ENCODE assay signal across 13 mouse cellular contexts in genomic region chr7:100043605-100044031, GRCm38 (mm10). TPM values are rescaled to one million over a fixed set of nuclear protein-coding genes. Genes with fewer than 3 reads are reported as not detected.
DNase-seq lines count a peak whose midpoint lies in the region; ATAC-seq and TF ChIP-seq lines count a peak whose summit lies in the region.
"Had no signal": no experiment of that assay in that cellular context is flagged by ENCODE, and none has a peak within 500 bp of the region (broad histone marks: within the 10 kb centered on the region; RNA-seq: fewer than 3 reads in every experiment).

No protein-coding gene starts in this region.

- 42% methylated on average over 4 of the region's 4 CpGs for WGBS in hindbrain, postnatal 0 days
- WGBS in hindbrain, embryonic 12.5 days, result 51% methylated on average over 4 of the region's 4 CpGs
- 26% methylated on average over 4 of the region's 4 CpGs for WGBS in stomach, embryonic 15.5 days
- WGBS in stomach, postnatal 0 days, result 21% methylated on average over 4 of the region's 4 CpGs
- 59% methylated on average over 4 of the region's 4 CpGs for WGBS in midbrain, embryonic 11.5 days
- 54% methylated on average over 4 of the region's 4 CpGs for WGBS in midbrain, embryonic 15.5 days

- ATAC-seq in hindbrain, postnatal 0 days, result peak; percentile 43; the same call in 1 of the 2 replicates
- ATAC-seq in hindbrain, embryonic 12.5 days (ENCODE audit: low FRiP score), result no peak
- peak; percentile 8; the same call in 1 of the 2 replicates for ATAC-seq in stomach, embryonic 15.5 days (ENCODE audit: insufficient read depth, low FRiP score, low read depth)
- no peak for ATAC-seq in stomach, postnatal 0 days (ENCODE audit: low FRiP score, low TSS enrichment)
- no peak for ATAC-seq in midbrain, embryonic 11.5 days (ENCODE audit: low FRiP score)
- ATAC-seq in midbrain, embryonic 15.5 days (replicated peaks), result no peak

- no peaks in the 10 kb centered on the region for H3K27me3 ChIP-seq in hindbrain, postnatal 0 days (ENCODE audit: insufficient read depth, low read length)
- H3K27me3 ChIP-seq in hindbrain, embryonic 12.5 days, result no peaks in the 10 kb centered on the region
- H3K27me3 ChIP-seq in stomach, embryonic 15.5 days (replicated peaks), result no peaks in the 10 kb centered on the region
- no peaks in the 10 kb centered on the region for H3K27me3 ChIP-seq in stomach, postnatal 0 days (ENCODE audit: control insufficient read depth, insufficient read depth, low read length)
- no peaks in the 10 kb centered on the region for H3K27me3 ChIP-seq in midbrain, embryonic 11.5 days (ENCODE audit: control insufficient read depth, insufficient read depth, low read length)
- H3K27me3 ChIP-seq in midbrain, embryonic 15.5 days (replicated peaks), result no peaks in the 10 kb centered on the region

- no peak for TF ChIP-seq CTCF in hindbrain, postnatal 0 days (IDR thresholded peaks at IDR 0.05; ENCODE audit: low read depth)
- TF ChIP-seq CTCF in stomach, postnatal 0 days (IDR thresholded peaks at IDR 0.05; ENCODE audit: low read depth), result no peak

- no peak overlapping the region for H3K9ac ChIP-seq in hindbrain, postnatal 0 days (replicated peaks; ENCODE audit: low read length)
- no peak overlapping the region for H3K9ac ChIP-seq in hindbrain, embryonic 12.5 days
- no peak overlapping the region for H3K9ac ChIP-seq in stomach, embryonic 15.5 days
- H3K9ac ChIP-seq in stomach, postnatal 0 days (ENCODE audit: low read length), result no peak overlapping the region
- H3K9ac ChIP-seq in midbrain, embryonic 11.5 days (ENCODE audit: low read length), result no peak overlapping the region
- H3K9ac ChIP-seq in midbrain, embryonic 15.5 days, result no peak overlapping the region
- H3K9ac ChIP-seq: embryonic facial prominence, embryonic 15.5 days had no signal

- H3K9me3 ChIP-seq in hindbrain, postnatal 0 days (ENCODE audit: low read length), result no peaks in the 10 kb centered on the region
- H3K9me3 ChIP-seq in hindbrain, embryonic 12.5 days (replicated peaks), result no peaks in the 10 kb centered on the region
- no peaks in the 10 kb centered on the region for H3K9me3 ChIP-seq in stomach, embryonic 15.5 days
- H3K9me3 ChIP-seq in stomach, postnatal 0 days (ENCODE audit: control insufficient read depth, low read length), result no peaks in the 10 kb centered on the region
- no peaks in the 10 kb centered on the region for H3K9me3 ChIP-seq in midbrain, embryonic 11.5 days (ENCODE audit: control insufficient read depth, low read length)
- no peaks in the 10 kb centered on the region for H3K9me3 ChIP-seq in midbrain, embryonic 15.5 days
- H3K9me3 ChIP-seq: embryonic facial prominence, embryonic 15.5 days had no signal

- no peak overlapping the region for H3K27ac ChIP-seq in hindbrain, postnatal 0 days
- no peak overlapping the region for H3K27ac ChIP-seq in hindbrain, embryonic 12.5 days
- no peak overlapping the region for H3K27ac ChIP-seq in stomach, embryonic 15.5 days
- no peak overlapping the region for H3K27ac ChIP-seq in stomach, postnatal 0 days (replicated peaks)
- H3K27ac ChIP-seq in midbrain, embryonic 11.5 days (ENCODE audit: low read depth, low read length), result no peak overlapping the region
- no peak overlapping the region for H3K27ac ChIP-seq in midbrain, embryonic 15.5 days
- H3K27ac ChIP-seq: embryonic facial prominence, embryonic 15.5 days had no signal

- DNase-seq in hindbrain, postnatal 0 days (ENCODE audit: low spot score), result no peak
- DNase-seq in stomach, postnatal 0 days (ENCODE audit: low spot score), result no peak
- peak; percentile 57 for DNase-seq in fibroblast of lung, adult 2 months (ENCODE audit: low read depth)
- DNase-seq in yolk sac, embryonic 10.5 days (ENCODE audit: low spot score), result no peak
- DNase-seq in midbrain, embryonic 11.5 days (ENCODE audit: low spot score, missing footprints), result no peak
- DNase-seq: kidney, adult 11 months; thymus, postnatal 36 days had no signal

- H3K4me2 ChIP-seq in hindbrain, postnatal 0 days (ENCODE audit: low read depth, low read length), result no peak overlapping the region
- H3K4me2 ChIP-seq in hindbrain, embryonic 12.5 days (replicated peaks), result no peak overlapping the region
- H3K4me2 ChIP-seq in stomach, embryonic 15.5 days, result no peak overlapping the region
- H3K4me2 ChIP-seq in stomach, postnatal 0 days (replicated peaks; ENCODE audit: low read depth), result no peak overlapping the region
- no peak overlapping the region for H3K4me2 ChIP-seq in midbrain, embryonic 11.5 days
- H3K4me2 ChIP-seq in midbrain, embryonic 15.5 days, result no peak overlapping the region
- H3K4me2 ChIP-seq: embryonic facial prominence, embryonic 15.5 days; liver, embryonic 11.5 days had no signal

- H3K4me1 ChIP-seq in hindbrain, postnatal 0 days (ENCODE audit: insufficient read depth, low read length), result no peaks in the 10 kb centered on the region
- peaks cover 7% of the 10 kb centered on the region; the same call in 1 of the 2 replicates for H3K4me1 ChIP-seq in hindbrain, embryonic 12.5 days
- H3K4me1 ChIP-seq in stomach, embryonic 15.5 days, result no peaks in the 10 kb centered on the region
- no peaks in the 10 kb centered on the region for H3K4me1 ChIP-seq in stomach, postnatal 0 days (replicated peaks; ENCODE audit: control insufficient read depth, insufficient read depth)
- peaks cover 7% of the 10 kb centered on the region for H3K4me1 ChIP-seq in midbrain, embryonic 11.5 days (ENCODE audit: control insufficient read depth, insufficient read depth, low read length)
- H3K4me1 ChIP-seq in midbrain, embryonic 15.5 days, result no peaks in the 10 kb centered on the region

- no peak for TF ChIP-seq EP300 in stomach, postnatal 0 days (optimal IDR thresholded peaks at IDR 0.05)

- H3K4me3 ChIP-seq in hindbrain, postnatal 0 days (ENCODE audit: low read length), result no peak overlapping the region
- no peak overlapping the region for H3K4me3 ChIP-seq in hindbrain, embryonic 12.5 days
- no peak overlapping the region for H3K4me3 ChIP-seq in stomach, embryonic 15.5 days (replicated peaks)
- H3K4me3 ChIP-seq in stomach, postnatal 0 days (ENCODE audit: low read depth, low read length), result no peak overlapping the region
- no peak overlapping the region for H3K4me3 ChIP-seq in midbrain, embryonic 11.5 days (ENCODE audit: low read depth, low read length)
- H3K4me3 ChIP-seq in midbrain, embryonic 15.5 days, result no peak overlapping the region
- H3K4me3 ChIP-seq: embryonic facial prominence, embryonic 15.5 days had no signal

- H3K36me3 ChIP-seq in hindbrain, postnatal 0 days (ENCODE audit: insufficient read depth, low read length), result no peaks in the 10 kb centered on the region
- H3K36me3 ChIP-seq in hindbrain, embryonic 12.5 days, result no peaks in the 10 kb centered on the region
- H3K36me3 ChIP-seq in stomach, embryonic 15.5 days, result no peaks in the 10 kb centered on the region
- no peaks in the 10 kb centered on the region for H3K36me3 ChIP-seq in stomach, postnatal 0 days (ENCODE audit: control insufficient read depth, insufficient read depth, low read length)
- H3K36me3 ChIP-seq in midbrain, embryonic 11.5 days (ENCODE audit: control insufficient read depth, insufficient read depth, low read length), result no peaks in the 10 kb centered on the region
- no peaks in the 10 kb centered on the region for H3K36me3 ChIP-seq in midbrain, embryonic 15.5 days (replicated peaks)
- H3K36me3 ChIP-seq: embryonic facial prominence, embryonic 15.5 days had no signal

RNA-seq across cellular contexts. Expression of gene Chrdl2, which starts 37.6 kb away (rescaled TPM):
- 0.43 and 1.8 TPM in 2 replicates for total RNA-seq in hindbrain, postnatal 0 days (2014; rRNA removed)
- 1.8 and 2.2 TPM in 2 replicates for polyA plus RNA-seq in hindbrain, postnatal 0 days (2015; fragmentation: Nextera tagmentation; extraction: Ambion mirVana)
- polyA plus RNA-seq in hindbrain, embryonic 12.5 days (2016; fragmentation: Nextera tagmentation; extraction: Ambion mirVana), result 0.34 and 0.42 TPM in 2 replicates
- polyA plus RNA-seq in stomach, embryonic 15.5 days (2015; fragmentation: Nextera tagmentation; extraction: Ambion mirVana), result 0.94 and 1.0 TPM in 2 replicates
- 0.44 and 2.0 TPM in 2 replicates for polyA plus RNA-seq in stomach, postnatal 0 days (2015; fragmentation: Nextera tagmentation; extraction: Ambion mirVana)
- 0.11 TPM in 1 of 2 replicates, not detected in the other for polyA plus RNA-seq in midbrain, embryonic 11.5 days (2014; fragmentation: Nextera tagmentation; extraction: Ambion mirVana)
- 0.34 TPM in 1 of 2 replicates, not detected in the other for polyA plus RNA-seq in midbrain, embryonic 15.5 days (2015; fragmentation: Nextera tagmentation; extraction: Ambion mirVana)
- total RNA-seq: hematopoietic stem cell, adult 5-6 weeks had no signal

Comparison
In these comparisons a context has a peak if more than half of its experiments do, and no peak if none do; other contexts are left out.
1. ATAC-seq: peak in hindbrain, postnatal 0 days (single experiment) and stomach, embryonic 15.5 days (single experiment); none in hindbrain, embryonic 12.5 days (single experiment), stomach, postnatal 0 days (single experiment), midbrain, embryonic 11.5 days (single experiment) and midbrain, embryonic 15.5 days (single experiment).